Mouse (Mus musculus): ENCODE results near the gene Gpx8.
A peak's percentile ranks its signal among the peaks of the same experiment; 100 is the strongest.

Gpx8 gene

GRCm38 (mm10) chr13:113046211-113046883 is at the start of gene Gpx8:
Gene Gpx8 (minus strand): TSS chr13:113046410.
- DNase-seq = peak; percentile 7 to 12

GRCm38 (mm10) chr13:113094618-113095017 is 48.4 kb upstream of the Gpx8 start:
- DNase-seq = no peak

GRCm38 (mm10) chr13:113090489-113090888 is 44.3 kb upstream of the Gpx8 start:
- no peak for DNase-seq

- no peak for DNase-seq
Observed at GRCm38 (mm10) chr13:113087226-113088017, 41.2 kb upstream of the Gpx8 start.

- no peak for DNase-seq
Observed at GRCm38 (mm10) chr13:113084732-113085131, 38.5 kb upstream of the Gpx8 start.

- DNase-seq = no peak
Observed at GRCm38 (mm10) chr13:113082101-113082500, 35.9 kb upstream of the Gpx8 start.

GRCm38 (mm10) chr13:113079021-113079420 is 32.8 kb upstream of the Gpx8 start:
- DNase-seq = no peak

- no peak for DNase-seq
Observed at GRCm38 (mm10) chr13:113064542-113064941, 18.3 kb upstream of the Gpx8 start.

- no peak for DNase-seq
Observed at GRCm38 (mm10) chr13:113061746-113062145, 15.5 kb upstream of the Gpx8 start.

- no peak for DNase-seq
Observed at GRCm38 (mm10) chr13:113055826-113056225, 9.6 kb upstream of the Gpx8 start.

- no peak for DNase-seq
Observed at GRCm38 (mm10) chr13:113054230-113054629, 8.0 kb upstream of the Gpx8 start.

GRCm38 (mm10) chr13:113047647-113048046 is 1.4 kb upstream of the Gpx8 start:
- no peak for DNase-seq

- DNase-seq = no peak
Observed at GRCm38 (mm10) chr13:113047018-113047417, 808 bp upstream of the Gpx8 start.

GRCm38 (mm10) chr13:113045458-113046110 is 626 bp downstream of the Gpx8 start:
- no peak for DNase-seq

GRCm38 (mm10) chr13:113044876-113045275 is 1.3 kb downstream of the Gpx8 start:
- DNase-seq = no peak

- DNase-seq = peak; percentile 58 to 71
Observed at GRCm38 (mm10) chr13:113035852-113036251, 10.4 kb downstream of the Gpx8 start.

GRCm38 (mm10) chr13:113034950-113035421 is 11.2 kb downstream of the Gpx8 start, which contains the start of gene Cdc20b:
Gene Cdc20b (plus strand): TSS chr13:113035111.
- DNase-seq = peak; percentile 27 to 49

GRCm38 (mm10) chr13:113034271-113034886 is 11.8 kb downstream of the Gpx8 start:
- peak; percentile 57 to 60 for DNase-seq

GRCm38 (mm10) chr13:113032831-113033230 is 13.4 kb downstream of the Gpx8 start:
- DNase-seq = no peak

- peak; percentile 32 to 43 for DNase-seq
Observed at GRCm38 (mm10) chr13:113031792-113032571, 14.2 kb downstream of the Gpx8 start.

GRCm38 (mm10) chr13:113031351-113031750 is 14.9 kb downstream of the Gpx8 start:
- DNase-seq = no peak

Measured in cerebellum, postnatal 36 days (tissue).